Mouse (Mus musculus) left cerebral cortex, adult 9 months (tissue): ENCODE results near the gene Dgkg.

Experiments used
- DNase-seq, 2 experiments: peaks; one replicate each; pipeline ENCODE4 v3.0.0; 2022; ENCODE audit warnings: low spot score in 2 of 2

The Dgkg gene

GRCm38 (mm10) chr16:22438441-22439373 lies 218.3 kb downstream of the Dgkg start:
- DNase-seq = peak in 1 of 2 experiments; percentile 69

GRCm38 (mm10) chr16:22436106-22436505 lies 220.9 kb downstream of the Dgkg start:
- DNase-seq = no peak

GRCm38 (mm10) chr16:22434530-22434929 lies 222.5 kb downstream of the Dgkg start:
- DNase-seq = peak in 1 of 2 experiments; percentile 47

- no peak for DNase-seq
These were observed 223.1 kb downstream of the Dgkg start for GRCm38 (mm10) chr16:22433944-22434343.

GRCm38 (mm10) chr16:22431773-22432172 lies 225.2 kb downstream of the Dgkg start:
- no peak for DNase-seq

- no peak for DNase-seq
These were observed 225.7 kb downstream of the Dgkg start for GRCm38 (mm10) chr16:22431335-22431734.

- peak in 1 of 2 experiments; percentile 79 for DNase-seq
These were observed 226.6 kb downstream of the Dgkg start for GRCm38 (mm10) chr16:22430211-22430951.

- no peak for DNase-seq
These were observed 227.6 kb downstream of the Dgkg start for GRCm38 (mm10) chr16:22429377-22429776.

GRCm38 (mm10) chr16:22428853-22429341 lies 228.1 kb downstream of the Dgkg start:
- DNase-seq = peak; percentile 73 to 84

GRCm38 (mm10) chr16:22426866-22427265 lies 230.2 kb downstream of the Dgkg start:
- DNase-seq = no peak

- peak in 1 of 2 experiments; percentile 37 for DNase-seq
These were observed 234.8 kb downstream of the Dgkg start for GRCm38 (mm10) chr16:22422256-22422655.
